Mouse (Mus musculus) skeletal muscle tissue, postnatal 0 days (tissue): Measurements from ENCODE around the gene Dgkz. TPM values are rescaled to one million over a fixed set of nuclear protein-coding genes. Genes with fewer than 3 reads are reported as not detected.

ENCODE experiments used
- microRNA-seq, 2 experiments: library from miRNA; unstranded; fragments of <30 nt; microRNA quantifications; one replicate each; pipeline ENCODE4; 2016
- polyA plus RNA-seq: library from polyadenylated mRNA; unstranded; fragments of >200 nt; fragmentation: Nextera tagmentation; extraction: Ambion mirVana; gene quantifications from 2 replicates; pipeline ENCODE4 v1.2.1, GENCODE M21; 2015

Gene Dgkz
- polyA plus RNA-seq, result 22.7 and 26.4 TPM in 2 replicates

GRCm38 (mm10) chr2:91975581-91976541 is at the start of gene Dgkz:
Gene Dgkz, minus strand, starts transcription at chr2:91975864.

GRCm38 (mm10) chr2:92024274-92024672 is 48.6 kb upstream of the Dgkz start, which contains the start of gene Creb3l1:
Gene Creb3l1, minus strand, starts transcription at chr2:92024502.

GRCm38 (mm10) chr2:91945483-91945882 is 30.2 kb downstream of the Dgkz start, which contains the start of gene Gm9821:
Gene Gm9821, plus strand, starts transcription at chr2:91945703.

GRCm38 (mm10) chr2:91932160-91932711 is 43.4 kb downstream of the Dgkz start, which contains the start of gene Mdk:
Gene Mdk, minus strand, starts transcription at chr2:91932297.

GRCm38 (mm10) chr2:91926949-91927348 is 48.7 kb downstream of the Dgkz start, which contains the start of gene Chrm4:
Gene Chrm4, plus strand, starts transcription at chr2:91927249.

Small RNAs within 50 kb of the gene (microRNA-seq; reads per million reads assigned to microRNA genes)
- 0.10 to 0.21 reads per million in 2 experiments for gene Mir6999

Other genes starting within 250 kb of the Dgkz start
- 6.2 and 6.7 TPM in 2 replicates for gene Ambra1, start 245.7 kb downstream of the Dgkz start, polyA plus RNA-seq
- not detected in 2 replicates for gene Chrm4, start 48.6 kb downstream of the Dgkz start, polyA plus RNA-seq
- gene Mdk, start 43.6 kb downstream of the Dgkz start, polyA plus RNA-seq, result 80.5 and 123 TPM in 2 replicates
- 0.83 and 1.0 TPM in 2 replicates for gene Gm9821, start 30.2 kb downstream of the Dgkz start, polyA plus RNA-seq
- gene Creb3l1, start 48.6 kb upstream of the Dgkz start, polyA plus RNA-seq, result 9.4 and 12.9 TPM in 2 replicates
- 9.6 and 11.7 TPM in 2 replicates for gene Phf21a, start 117.3 kb upstream of the Dgkz start, polyA plus RNA-seq